Mouse (Mus musculus) CD4-positive helper T cell, adult 2 months (primary cell): Measurements from ENCODE around the gene Nup214.

Source experiments
- DNase-seq: peaks from one replicate; pipeline ENCODE4 v3.0.0-alpha.2; 2012; ENCODE audit warnings: low read depth, missing footprints, low spot score

Nup214 gene

GRCm38 (mm10) chr2:32096122-32096420 lies 121.8 kb downstream of the Nup214 start:
- no peak for DNase-seq

- no peak for DNase-seq
Measured at GRCm38 (mm10) chr2:32102944-32103343, 128.7 kb downstream of the Nup214 start.

DNA sequence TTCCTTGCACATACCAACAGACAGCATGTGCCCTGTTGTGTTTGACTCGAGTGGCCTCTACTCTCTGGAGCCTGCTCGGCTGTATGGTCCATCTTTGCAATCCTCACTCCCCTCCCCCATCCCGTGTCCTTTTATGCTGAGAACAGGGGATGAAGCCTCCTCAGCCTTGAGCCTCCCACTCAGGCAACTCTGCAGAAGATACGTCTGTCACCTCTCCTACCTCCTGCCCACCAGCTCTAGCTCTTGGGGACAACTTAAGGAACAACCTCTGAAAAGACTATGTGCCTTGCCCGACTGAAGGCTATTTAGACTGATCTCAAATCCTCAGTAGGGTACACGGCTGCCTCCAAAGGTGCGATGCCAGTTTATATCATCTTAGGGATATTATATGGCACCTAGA lies 129.3 kb downstream of the Nup214 start:
- no peak for DNase-seq
